Mouse (Mus musculus) stomach, postnatal 0 days (tissue): ENCODE data around the gene Tnrc18.

Experiments used
- CTCF ChIP-seq: IDR thresholded peaks from 2 replicates; pipeline ENCODE4 v1.5.1; 2016; ENCODE audit warnings: antibody characterized with exemption, low read depth, mild to moderate bottlenecking, moderate library complexity
- EP300 ChIP-seq: optimal IDR thresholded peaks from 2 replicates; pipeline ENCODE3; 2016; ENCODE audit warnings: antibody characterized with exemption

GRCm38 (mm10) chr5:142818435-142819360, 1.2 kb upstream of the Tnrc18 start:
- TF ChIP-seq CTCF (peak; percentile 36), EP300 (peak; percentile 43)
